Mouse (Mus musculus): ENCODE measurements around the gene Mrps23.

Gene Mrps23

DNA sequence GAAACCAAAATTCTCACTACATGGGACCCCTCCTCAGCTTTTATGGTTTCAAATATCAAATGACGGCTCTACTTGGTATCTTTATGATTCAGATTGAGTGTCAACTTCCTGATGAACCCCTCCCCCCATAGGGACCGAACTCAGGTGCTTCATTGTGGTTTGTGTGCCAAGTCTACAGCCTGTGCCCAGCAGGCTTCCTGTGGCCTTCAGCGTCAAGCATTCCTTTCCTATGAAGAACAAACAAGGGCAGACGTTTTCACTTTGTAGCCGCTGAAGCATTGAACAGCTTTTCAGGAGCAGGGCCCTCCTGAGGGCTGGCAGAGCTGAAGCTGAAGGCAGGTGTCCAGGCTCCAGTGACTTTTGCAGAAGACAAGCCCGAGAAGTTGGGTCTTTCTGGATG is 9.6 kb downstream of the Mrps23 start:
- DNase-seq: peak; percentile 23

DNA sequence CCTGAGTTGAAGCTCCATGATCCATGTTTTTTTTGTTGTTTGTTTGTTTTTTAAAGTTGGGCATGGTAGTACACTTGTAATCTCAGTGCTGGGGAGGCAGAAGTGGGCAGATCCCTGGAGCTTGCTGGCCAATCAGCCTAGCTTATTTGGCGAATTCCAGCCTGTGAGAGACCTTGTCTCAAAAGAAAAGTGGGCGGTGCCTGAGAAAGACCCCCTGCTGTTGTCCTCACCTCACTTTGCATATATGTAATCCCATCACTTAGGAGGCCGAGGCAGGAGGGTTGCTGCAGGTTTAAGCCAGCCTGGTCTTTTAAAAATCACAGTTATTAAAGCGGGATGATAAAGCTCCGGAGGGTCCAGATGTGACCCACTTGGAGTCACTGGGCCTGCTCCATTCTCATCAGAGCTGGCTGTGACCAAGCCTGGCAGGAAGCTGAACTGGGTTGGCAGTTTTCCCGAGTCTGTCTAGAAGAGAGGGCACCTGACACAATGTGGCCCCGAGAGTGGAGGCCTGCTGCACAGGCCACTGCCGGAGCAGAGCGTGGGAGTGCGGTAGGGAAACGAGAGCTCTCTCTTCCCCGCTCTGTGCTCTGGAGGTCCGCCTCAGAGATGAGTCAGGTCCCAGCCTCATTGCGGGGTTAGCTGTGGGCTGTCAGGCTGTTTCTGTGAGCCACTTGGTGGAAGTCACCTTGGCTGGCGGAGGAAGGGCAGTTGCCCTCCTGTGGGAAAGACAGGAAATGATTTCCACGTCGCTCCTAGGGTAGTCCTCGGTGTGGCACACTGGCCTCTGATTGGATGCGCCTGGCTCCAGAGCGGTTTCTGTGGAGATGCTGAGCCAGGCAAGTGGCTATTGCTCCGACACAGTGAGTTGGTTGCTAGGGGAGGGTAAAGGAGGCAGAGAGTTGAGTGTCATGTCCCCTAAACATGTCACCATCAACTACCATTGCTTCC is 11.0 kb downstream of the Mrps23 start:
- peak; percentile 58 for DNase-seq

DNA sequence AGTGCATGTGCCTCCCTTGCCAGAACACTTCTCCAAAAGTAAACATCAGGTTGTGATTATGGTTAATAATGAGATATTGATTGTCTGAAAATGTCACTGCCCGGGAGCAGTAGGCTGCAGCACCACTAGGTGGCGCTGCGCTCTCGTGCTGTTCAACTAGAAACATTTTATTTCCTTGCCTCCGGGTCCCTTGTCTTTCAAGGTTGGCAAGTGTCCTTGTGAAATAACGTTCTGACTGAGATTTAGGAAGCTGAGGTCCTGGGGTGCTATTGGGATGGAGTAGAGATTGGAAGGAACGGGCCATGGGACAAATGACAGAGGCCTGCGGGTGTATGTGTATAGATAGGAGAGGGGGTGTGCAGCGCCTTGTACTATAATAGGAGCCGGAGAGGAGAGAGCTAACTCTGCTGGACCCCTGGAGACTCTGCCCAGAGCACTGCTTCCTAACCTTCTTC is 12.1 kb downstream of the Mrps23 start:
- DNase-seq: peak; percentile 79

DNA sequence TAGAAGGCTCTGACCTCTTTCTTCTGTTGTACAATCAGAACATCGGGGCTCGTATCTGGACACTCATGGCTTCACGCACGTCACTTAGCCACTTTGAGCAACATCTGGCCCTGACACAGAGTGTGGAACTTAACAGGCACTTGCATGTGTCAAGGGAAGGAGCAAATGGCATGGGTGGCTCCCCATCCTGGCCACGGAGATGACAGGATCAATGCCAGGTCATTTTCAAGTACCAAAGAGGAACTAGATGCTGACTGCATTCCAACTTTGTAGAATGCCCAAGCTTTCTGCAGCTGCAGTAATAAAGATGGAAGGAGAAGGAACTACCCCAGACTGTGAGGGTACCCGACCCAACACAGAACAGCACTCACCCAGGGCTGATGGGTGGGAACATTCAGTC is 14.0 kb downstream of the Mrps23 start:
- DNase-seq: no peak

DNA sequence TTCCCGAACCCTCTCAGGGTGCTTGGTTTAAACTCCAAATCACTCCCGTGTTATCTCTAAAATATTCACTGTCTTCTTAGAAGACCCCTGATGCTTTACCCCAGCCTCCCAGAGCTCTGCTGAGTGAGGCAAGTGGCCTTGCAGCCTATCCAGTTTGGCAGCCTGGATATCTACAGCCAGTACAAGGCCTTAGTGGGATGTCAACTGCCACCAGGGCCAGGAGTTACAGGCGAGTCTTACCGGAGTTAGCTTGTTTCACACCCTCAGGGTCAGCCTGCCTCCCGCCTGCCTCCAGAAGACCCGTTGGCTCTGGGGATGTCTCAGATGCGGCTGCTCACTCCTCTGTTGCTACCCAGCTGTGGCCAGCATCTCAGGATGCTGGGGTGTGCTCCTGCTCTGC is 14.4 kb downstream of the Mrps23 start:
- no peak for DNase-seq

DNA sequence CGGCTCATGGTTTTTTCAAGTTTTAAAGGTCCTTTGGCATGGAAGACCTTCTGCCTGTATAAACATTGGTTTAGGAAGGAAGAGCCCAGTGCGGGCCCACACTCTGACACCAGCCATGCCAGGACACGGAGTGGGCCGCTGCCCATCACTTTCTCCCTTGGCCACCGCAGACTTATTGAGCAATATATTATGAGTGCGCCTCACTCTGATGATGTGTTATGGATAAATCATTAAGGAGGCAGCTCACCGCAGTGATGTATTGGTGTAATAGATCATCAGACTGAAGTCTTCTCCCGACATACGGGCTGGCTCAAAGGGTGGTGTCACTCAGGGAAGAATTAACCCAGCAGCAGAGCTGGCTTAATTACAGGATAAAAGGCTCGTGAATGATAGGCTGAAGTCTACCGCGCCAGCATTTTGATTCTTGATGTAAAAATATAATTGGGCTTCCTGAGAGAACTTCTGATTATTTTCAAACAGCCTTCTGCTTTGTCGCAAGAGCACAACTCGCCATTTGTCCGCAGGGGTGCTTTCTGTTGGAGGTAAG is 17.8 kb downstream of the Mrps23 start:
- DNase-seq: no peak

DNA sequence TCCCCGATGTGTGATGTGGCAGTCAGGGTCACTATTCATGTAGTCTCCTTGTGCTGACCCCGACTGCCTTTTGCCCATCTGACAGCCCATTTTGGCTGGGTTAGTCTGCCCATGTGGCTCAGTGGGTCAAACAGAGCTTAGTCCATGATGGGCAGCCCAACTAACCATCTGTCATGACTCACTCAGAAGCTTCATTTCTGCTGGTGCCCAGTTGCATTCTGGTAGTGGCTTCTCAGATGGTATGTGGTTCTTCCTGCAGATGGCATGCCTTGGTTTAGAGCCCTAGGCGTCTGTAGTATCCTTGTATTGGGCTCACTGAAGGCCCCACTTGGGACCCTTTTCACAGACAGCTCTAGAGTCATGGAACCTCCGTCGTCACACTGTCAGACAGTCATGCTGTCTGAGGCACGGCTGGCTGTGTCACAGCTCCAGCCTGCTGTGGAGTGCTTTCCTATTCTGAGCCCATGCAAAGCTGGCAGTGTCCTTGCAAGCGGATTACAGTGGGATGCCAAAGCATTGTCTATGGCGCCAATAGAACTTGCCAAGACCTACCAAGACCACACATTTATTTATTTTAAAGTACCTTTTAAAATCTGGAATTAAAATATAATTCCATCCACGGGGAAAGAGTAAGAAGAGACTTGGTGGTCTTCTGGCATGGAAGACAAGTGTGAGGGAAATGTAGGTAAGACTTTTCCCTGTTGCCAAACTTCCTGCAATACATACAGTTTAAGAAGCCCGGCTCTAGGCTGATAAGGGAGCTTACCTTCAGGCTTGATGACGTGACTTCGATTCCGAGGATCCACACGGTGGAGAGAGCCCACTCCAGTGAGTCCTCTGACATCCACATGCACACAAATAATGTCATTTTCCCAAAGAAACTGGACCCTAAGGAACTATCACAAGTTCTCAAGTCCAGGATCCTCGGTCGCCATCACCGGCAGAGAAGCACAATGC is 23.1 kb downstream of the Mrps23 start:
- no peak for DNase-seq

DNA sequence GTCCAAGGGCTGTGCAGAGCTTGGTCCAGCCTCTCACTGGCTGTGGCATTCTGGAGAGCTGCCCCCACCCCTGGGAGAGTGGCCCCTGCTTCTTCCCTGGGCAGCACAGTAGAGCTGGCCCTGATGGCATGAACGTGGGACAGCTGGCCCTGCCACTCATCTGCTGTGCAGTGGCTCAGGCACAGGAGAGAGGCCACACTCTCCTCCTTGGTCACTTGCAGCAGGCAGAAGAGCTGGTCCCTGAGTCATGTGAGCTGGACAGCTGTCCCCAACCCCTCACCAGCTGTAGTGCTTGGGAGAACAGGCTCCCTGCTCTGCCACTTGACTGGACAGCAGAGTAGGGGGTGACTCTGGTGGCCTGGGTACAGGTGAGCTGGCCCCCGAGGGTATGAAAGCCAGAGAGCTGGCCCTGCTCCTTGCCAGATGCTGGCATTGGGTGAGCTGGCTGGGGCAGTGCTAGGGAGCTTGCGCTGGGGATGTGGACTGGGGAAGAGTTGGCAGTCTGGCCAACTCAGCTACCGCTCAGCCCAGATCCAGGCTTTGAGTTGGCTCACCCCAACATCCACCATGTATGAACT is 27.1 kb downstream of the Mrps23 start:
- no peak for DNase-seq

DNA sequence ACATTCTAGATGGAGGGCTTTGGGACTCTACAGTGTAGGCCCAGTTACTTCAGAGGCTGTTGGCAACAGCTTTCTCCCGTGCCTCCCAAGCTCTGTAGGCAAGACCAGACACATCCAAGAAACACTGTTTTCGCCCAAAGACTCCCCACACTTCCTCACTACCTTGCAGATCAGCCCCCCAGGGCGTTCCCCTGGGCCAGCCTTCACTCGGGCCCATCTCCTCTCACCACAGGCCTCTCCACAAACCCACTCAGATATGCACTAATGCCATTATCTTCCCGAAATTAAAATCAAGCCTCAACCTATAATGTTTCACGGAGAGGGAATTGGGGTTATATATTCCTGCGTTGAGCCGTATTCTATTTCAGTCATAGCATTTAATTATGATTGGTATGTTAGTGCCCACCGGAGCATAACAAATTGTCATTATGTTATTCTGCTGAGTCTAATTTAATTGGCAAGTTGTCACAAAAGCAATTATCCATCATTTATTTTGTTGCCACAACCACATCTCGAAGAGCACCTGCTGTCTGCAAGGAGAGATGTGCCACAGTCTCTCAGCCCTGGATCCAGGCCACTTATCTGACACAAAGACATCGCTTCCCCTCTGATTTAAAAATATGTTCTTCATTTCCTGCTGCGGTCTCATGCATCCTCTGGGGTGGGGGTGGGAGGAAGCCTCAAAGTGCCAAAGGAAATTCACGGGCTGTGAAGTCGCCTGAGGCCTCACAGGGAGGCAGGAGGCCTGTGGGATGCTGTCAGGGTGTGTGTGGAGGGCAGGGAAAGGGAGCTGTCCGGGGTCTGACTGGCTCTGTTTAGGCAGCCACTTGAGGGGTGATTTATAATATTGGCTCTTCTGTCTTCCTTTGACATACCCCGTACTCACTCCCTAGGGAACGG is 29.6 kb downstream of the Mrps23 start:
- peak; percentile 63 for DNase-seq

DNA sequence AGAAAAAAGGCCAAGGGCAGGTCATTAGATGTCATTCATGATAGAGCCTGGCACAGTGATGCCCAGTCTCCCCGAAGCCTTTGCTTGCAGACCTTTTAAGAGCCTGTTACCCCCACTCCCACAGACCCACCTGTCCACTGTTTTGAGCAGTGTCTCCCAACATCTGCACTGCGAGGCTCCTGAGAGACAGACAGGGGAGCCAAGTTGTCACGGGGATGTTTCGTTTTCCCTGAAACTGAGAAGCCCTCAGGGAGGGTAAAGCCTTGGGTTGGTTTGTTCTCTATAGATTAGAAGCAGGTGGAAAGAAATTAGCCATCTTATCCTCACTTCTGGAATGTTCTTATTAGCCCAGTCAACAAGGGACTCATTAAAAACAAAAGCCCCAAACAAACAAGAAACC is 30.6 kb downstream of the Mrps23 start:
- DNase-seq: no peak

DNA sequence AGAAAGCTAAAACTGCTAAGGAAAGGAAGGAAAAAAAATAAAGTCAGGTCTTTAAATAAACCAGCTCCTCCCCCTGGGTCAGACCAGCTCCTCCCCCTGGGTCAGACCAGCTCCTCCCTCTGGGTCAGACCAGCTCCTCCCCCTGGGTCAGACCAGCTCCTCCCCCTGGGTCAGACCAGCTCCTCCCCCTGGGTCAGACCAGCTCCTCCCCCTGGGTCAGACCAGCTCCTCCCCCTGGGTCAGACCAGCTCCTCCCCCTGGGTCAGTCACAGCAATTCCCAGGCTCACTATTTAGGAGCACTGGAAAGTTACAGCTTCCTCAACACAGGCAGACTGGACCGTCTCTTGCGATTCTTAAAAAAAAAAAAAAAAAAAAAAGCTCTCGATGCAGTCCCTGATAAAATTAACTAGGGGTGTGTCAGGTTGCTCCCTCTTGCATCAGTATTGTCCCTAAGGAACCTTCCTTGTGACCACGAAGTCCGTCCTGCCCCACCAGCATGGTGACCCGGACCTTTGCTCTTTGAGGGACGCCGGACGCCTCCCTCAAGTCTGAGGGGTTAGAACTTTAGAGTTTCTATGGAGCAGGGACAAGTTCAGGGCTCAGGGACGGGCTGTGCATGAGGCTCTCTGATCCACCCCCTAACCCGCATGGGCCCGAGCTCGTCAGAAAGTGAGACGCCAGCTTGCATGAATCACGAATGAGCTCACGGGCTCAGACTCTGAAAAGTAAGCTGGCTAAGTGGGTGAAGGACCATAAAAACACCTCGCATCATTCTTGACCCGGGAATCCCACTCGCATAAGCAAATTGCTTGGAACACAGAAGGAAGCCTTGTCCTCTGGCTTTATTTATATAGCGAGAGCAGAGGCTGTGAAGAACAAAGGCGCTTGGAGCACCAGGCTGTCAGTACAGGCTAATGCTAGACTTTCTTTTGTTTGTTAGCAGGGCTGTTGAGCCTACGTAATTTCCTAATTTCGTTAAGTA is 31.3 kb downstream of the Mrps23 start:
- peak; percentile 67 for DNase-seq

DNA sequence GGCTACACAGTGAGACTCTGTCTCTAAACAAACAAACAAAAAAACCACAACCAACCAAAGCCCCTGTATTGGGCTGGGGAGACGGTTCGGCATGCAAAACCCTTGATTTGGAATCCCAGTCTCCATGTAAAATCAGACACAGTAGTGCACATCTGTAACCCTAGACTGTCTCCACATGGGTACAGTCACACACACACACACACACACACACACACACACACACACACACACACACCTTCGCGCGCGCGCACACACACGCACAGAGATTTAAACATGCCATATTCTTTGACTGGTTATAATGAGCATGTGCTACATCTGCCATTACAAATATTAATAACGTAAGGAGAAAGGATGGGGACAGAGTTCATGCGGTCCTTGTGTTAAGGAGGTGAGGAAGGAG is 36.1 kb downstream of the Mrps23 start:
- DNase-seq: no peak

DNA sequence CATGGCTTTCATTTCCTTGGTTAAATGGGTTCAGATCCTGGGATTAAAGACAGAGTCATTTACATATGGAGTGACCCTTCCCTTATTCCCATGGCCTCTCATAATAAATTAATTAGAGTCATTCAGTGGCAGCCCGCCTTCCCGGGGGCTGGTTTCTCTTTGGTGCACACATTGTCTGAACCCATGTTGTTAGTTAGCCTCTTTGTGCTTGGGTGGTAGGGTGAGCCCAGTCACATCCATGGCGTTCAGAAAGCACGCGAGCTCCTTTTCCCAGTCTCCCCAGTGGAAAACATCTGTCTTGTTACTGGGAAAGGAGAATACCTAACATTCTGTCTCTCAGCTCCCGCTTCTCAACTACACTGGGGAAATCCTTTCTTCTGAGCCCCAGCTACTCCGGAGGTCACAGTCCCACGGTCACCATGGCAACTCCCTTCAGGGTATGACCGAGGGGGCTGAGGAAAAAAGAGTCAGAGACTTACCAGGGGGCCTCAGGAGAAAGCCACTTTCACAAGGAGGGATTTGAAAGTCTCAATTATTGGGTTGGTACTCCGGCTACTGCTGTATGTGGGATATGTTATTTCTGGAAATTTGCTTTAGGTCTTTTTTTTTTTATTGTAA is 36.7 kb downstream of the Mrps23 start:
- peak; percentile 34 for DNase-seq

DNA sequence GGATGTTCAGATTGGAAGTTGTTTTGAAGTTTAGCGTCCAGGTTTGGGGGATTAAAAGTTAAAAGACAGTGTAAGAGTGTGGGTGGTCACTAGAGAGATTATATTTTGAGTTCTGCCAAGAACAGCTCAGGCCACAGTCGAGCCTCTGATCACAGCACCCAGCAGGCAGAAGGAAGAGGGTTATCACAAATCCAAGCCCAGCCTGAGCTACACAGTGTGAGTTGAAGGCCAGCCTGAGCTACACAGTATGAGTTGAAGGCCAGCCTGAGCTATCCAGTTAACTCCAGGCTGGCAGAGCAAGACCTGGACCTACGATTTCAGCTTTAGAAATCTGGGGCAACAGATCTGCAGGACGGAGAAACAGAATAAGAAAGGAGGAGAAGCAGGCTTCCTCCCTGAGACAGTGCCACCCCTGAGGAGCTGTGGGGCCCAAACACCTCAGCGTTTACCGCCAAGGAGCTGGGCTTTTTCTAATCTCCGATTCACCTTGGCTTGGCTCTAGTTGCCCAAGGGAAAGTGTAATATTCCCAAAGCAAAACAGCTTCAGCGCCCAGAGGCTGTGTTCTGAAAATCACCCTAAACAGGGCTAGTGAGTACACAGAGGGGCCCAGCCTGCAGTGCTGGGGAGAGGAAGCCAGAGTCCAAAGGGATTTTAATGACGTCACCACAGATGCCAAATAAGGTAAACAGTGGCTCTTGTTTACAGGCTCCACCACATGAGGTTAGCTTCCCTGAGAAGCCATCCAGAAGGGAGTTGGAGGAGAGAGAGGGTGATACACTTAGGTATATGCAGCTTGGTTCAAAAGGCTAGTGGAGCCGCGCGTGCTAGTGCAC is 37.5 kb downstream of the Mrps23 start:
- DNase-seq: peak; percentile 35

DNA sequence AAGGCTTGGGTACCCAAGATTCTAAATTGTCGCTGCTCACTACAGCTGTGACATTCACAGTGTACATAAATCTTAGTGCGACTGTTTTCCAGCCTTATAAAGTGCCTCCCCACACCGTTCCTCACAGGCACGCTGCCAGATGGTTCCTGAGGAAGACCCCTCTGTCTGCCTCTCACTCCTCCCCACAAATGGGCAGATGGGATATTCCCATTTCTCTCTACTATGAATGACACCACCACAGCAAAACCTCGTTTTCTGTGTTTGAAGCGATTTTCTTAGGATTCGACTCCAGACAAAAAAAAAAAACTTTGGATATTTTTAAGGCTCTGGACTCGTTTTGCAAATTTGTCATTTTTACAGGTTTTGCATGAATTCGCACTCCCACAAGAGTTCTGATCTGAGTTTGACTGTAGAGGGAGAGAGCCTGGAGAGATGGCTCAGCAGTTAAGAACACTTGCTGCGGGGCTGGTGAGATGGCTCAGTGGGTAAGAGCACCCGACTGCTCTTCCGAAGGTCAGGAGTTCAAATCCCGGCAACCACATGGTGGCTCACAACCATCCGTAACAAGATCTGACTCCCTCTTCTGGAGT is 41.5 kb downstream of the Mrps23 start:
- no peak for DNase-seq

DNA sequence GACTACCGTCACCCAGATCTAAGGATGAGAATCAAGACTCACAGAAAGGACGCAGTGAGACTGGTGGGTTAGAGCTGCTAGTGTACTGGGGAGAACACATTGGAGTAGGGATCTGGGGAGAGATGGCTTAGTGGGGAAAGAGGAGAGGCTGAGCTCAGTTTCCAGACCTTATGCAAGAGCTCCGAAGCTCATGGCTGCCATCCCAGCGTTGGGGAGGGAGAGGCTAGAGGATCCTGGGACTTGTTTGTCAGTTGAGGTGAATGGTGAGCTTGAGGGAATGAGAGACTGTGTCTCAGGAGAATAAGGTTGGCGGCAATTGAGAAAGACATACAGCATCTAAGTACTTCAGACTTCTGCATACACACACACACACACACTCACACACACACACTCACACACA is 44.4 kb downstream of the Mrps23 start:
- DNase-seq: no peak

DNA sequence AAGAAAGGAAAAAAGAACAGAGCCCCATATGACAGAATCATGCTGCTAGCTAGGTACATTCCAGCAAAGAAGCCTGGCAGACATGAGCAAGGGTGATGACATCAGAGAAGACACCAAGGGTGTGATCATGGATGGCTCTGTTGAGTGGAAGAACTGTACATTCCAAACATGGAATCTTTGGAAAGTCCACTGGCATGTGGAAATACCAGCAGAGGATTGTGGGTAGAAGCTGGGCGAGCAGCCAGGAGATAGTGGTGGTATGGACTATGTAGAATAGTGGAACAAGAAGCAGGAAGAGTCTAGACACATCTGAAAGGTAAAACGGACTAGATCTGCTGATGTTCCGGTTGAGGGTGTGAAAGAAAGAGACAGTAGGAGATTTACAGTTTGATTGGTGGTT is 46.4 kb downstream of the Mrps23 start:
- peak; percentile 46 for DNase-seq

DNA sequence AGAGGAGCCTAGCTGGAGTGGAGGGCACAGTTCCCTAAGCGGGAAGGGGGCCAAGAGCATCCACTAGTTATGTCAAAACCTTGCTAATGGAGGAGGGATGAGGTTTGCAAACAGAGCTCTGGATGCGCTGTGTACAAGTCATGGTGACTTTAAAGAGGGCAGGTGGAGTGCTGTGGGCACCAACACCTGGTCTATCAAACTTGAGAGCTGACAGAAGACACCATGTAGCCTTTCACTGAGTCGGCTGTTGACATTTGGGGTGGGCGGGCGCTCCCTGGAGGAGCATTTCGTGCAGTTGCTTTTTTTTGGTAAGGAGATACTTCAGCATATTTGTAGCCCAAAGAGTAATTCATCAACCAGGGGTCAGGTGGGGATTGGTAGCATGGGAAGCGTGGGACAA is 47.1 kb downstream of the Mrps23 start:
- DNase-seq: no peak

Measured in kidney, postnatal 10 days (tissue).